Mouse (Mus musculus): ENCODE data around the gene Hbb-y. TPM values are rescaled to one million over a fixed set of nuclear protein-coding genes. Genes with fewer than 3 reads are reported as not detected.

Hbb-y gene
- polyA plus RNA-seq (2012; rRNA removed): not detected in 2 replicates

GRCm38 (mm10) chr7:103853090-103853489 lies at the start of gene Hbb-y:
TSS of gene Hbb-y (minus strand) at chr7:103853216.

GRCm38 (mm10) chr7:103894385-103894784 lies 41.4 kb upstream of the Hbb-y start, which contains the start of gene Olfr64:
TSS of gene Olfr64 (minus strand) at chr7:103894485.

GRCm38 (mm10) chr7:103886152-103886551 lies 33.1 kb upstream of the Hbb-y start, which contains the start of gene Olfr66:
TSS of gene Olfr66 (minus strand) at chr7:103886252.

GRCm38 (mm10) chr7:103843034-103843433 lies 10.0 kb downstream of the Hbb-y start, which contains the start of gene Hbb-bh1:
TSS of gene Hbb-bh1 (minus strand) at chr7:103843164.

GRCm38 (mm10) chr7:103840268-103840667 lies 12.7 kb downstream of the Hbb-y start, which contains the start of gene Hbb-bh2:
TSS of gene Hbb-bh2 (minus strand) at chr7:103840520.

GRCm38 (mm10) chr7:103827808-103828207 lies 25.2 kb downstream of the Hbb-y start, which contains the start of gene Hbb-bs:
TSS of gene Hbb-bs (minus strand) at chr7:103828096.

GRCm38 (mm10) chr7:103813766-103814165 lies 39.2 kb downstream of the Hbb-y start, which contains the start of gene Hbb-bt:
TSS of gene Hbb-bt (minus strand) at chr7:103813996.

Other genes starting within 250 kb of the Hbb-y start
- not detected in 2 replicates for gene Olfr620, start 240.7 kb downstream of the Hbb-y start, polyA plus RNA-seq (2012; rRNA removed)
- not detected in 2 replicates for gene Olfr622, start 210.5 kb downstream of the Hbb-y start, polyA plus RNA-seq (2012; rRNA removed)
- not detected in 2 replicates for gene Olfr623, start 189.5 kb downstream of the Hbb-y start, polyA plus RNA-seq (2012; rRNA removed)
- gene Olfr624, start 182.0 kb downstream of the Hbb-y start, polyA plus RNA-seq (2012; rRNA removed): not detected in 2 replicates
- not detected in 2 replicates for gene Olfr625-ps1, start 170.5 kb downstream of the Hbb-y start, polyA plus RNA-seq (2012; rRNA removed)
- gene Olfr243, start 138.5 kb downstream of the Hbb-y start, polyA plus RNA-seq (2012; rRNA removed): not detected in 2 replicates
- not detected in 2 replicates for gene Olfr628, start 122.8 kb downstream of the Hbb-y start, polyA plus RNA-seq (2012; rRNA removed)
- not detected in 2 replicates for gene Olfr629, start 108.3 kb downstream of the Hbb-y start, polyA plus RNA-seq (2012; rRNA removed)
- not detected in 2 replicates for gene Olfr630, start 95.9 kb downstream of the Hbb-y start, polyA plus RNA-seq (2012; rRNA removed)
- not detected in 2 replicates for gene Olfr69, start 81.6 kb downstream of the Hbb-y start, polyA plus RNA-seq (2012; rRNA removed)
- not detected in 2 replicates for gene Olfr68, start 73.5 kb downstream of the Hbb-y start, polyA plus RNA-seq (2012; rRNA removed)
- gene Olfr67, start 61.4 kb downstream of the Hbb-y start, polyA plus RNA-seq (2012; rRNA removed): not detected in 2 replicates
- gene Hbb-bt, start 39.2 kb downstream of the Hbb-y start, polyA plus RNA-seq (2012; rRNA removed): 36.7 and 60.5 TPM in 2 replicates
- gene Hbb-bs, start 25.1 kb downstream of the Hbb-y start, polyA plus RNA-seq (2012; rRNA removed): 349 and 591 TPM in 2 replicates
- not detected in 2 replicates for gene Hbb-bh2, start 12.7 kb downstream of the Hbb-y start, polyA plus RNA-seq (2012; rRNA removed)
- not detected in 2 replicates for gene Hbb-bh1, start 10.1 kb downstream of the Hbb-y start, polyA plus RNA-seq (2012; rRNA removed)
- not detected in 2 replicates for gene Olfr66, start 33.0 kb upstream of the Hbb-y start, polyA plus RNA-seq (2012; rRNA removed)
- not detected in 2 replicates for gene Olfr64, start 41.3 kb upstream of the Hbb-y start, polyA plus RNA-seq (2012; rRNA removed)
- not detected in 2 replicates for gene Olfr65, start 50.3 kb upstream of the Hbb-y start, polyA plus RNA-seq (2012; rRNA removed)
- not detected in 2 replicates for gene Olfr631, start 75.6 kb upstream of the Hbb-y start, polyA plus RNA-seq (2012; rRNA removed)
- gene Olfr632, start 81.1 kb upstream of the Hbb-y start, polyA plus RNA-seq (2012; rRNA removed): not detected in 2 replicates
- not detected in 2 replicates for gene Olfr633, start 91.2 kb upstream of the Hbb-y start, polyA plus RNA-seq (2012; rRNA removed)
- gene Olfr635, start 117.9 kb upstream of the Hbb-y start, polyA plus RNA-seq (2012; rRNA removed): not detected in 2 replicates
- not detected in 2 replicates for gene Olfr638, start 145.5 kb upstream of the Hbb-y start, polyA plus RNA-seq (2012; rRNA removed)
- gene Olfr639, start 164.1 kb upstream of the Hbb-y start, polyA plus RNA-seq (2012; rRNA removed): not detected in 2 replicates
- gene Olfr640, start 172.4 kb upstream of the Hbb-y start, polyA plus RNA-seq (2012; rRNA removed): not detected in 2 replicates
- not detected in 2 replicates for gene Olfr641, start 182.2 kb upstream of the Hbb-y start, polyA plus RNA-seq (2012; rRNA removed)
- gene Olfr642, start 199.4 kb upstream of the Hbb-y start, polyA plus RNA-seq (2012; rRNA removed): not detected in 2 replicates
- gene 4930516K23Rik, start 208.2 kb upstream of the Hbb-y start, polyA plus RNA-seq (2012; rRNA removed): not detected in 2 replicates
- not detected in 2 replicates for gene Olfr644, start 218.7 kb upstream of the Hbb-y start, polyA plus RNA-seq (2012; rRNA removed)
- not detected in 2 replicates for gene Olfr645, start 232.2 kb upstream of the Hbb-y start, polyA plus RNA-seq (2012; rRNA removed)